Comparison of ENCODE assay signal across 13 mouse cellular contexts in genomic region chr16:45259663-45260062, GRCm38 (mm10). TPM values are rescaled to one million over a fixed set of nuclear protein-coding genes. Genes with fewer than 3 reads are reported as not detected.
DNase-seq lines count a peak whose midpoint lies in the region; ATAC-seq and TF ChIP-seq lines count a peak whose summit lies in the region.
"Had no signal": no experiment of that assay in that cellular context is flagged by ENCODE, and none has a peak within 500 bp of the region (broad histone marks: within the 10 kb centered on the region; RNA-seq: fewer than 3 reads in every experiment).

No protein-coding gene starts in this region.

- no peaks in the 10 kb centered on the region for H3K27me3 ChIP-seq in heart, adult 2 months (ENCODE audit: control insufficient read depth, insufficient read depth, low read length)
- no peaks in the 10 kb centered on the region for H3K27me3 ChIP-seq in liver, postnatal 0 days (ENCODE audit: insufficient read depth, low read length)
- H3K27me3 ChIP-seq in forebrain, embryonic 11.5 days (ENCODE audit: control insufficient read depth, insufficient read depth, low read length): no peaks in the 10 kb centered on the region
- H3K27me3 ChIP-seq: embryonic facial prominence, embryonic 15.5 days had no signal

- intact Hi-C loops in heart, adult 2 months (cut with DNase I): loop anchor here (5.0 kb wide), 2 partner anchors 62 to 88 kb away; no protein-coding TSS in a partner anchor

- no peaks in the 10 kb centered on the region for H3K79me2 ChIP-seq in heart, adult 2 months (replicated peaks; ENCODE audit: control insufficient read depth, insufficient read depth, low read length)

- no peak for TF ChIP-seq EP300 in heart, adult 2 months (IDR thresholded peaks at IDR 0.05; ENCODE audit: insufficient read depth, low read depth, low read length)
- TF ChIP-seq EP300 in liver, postnatal 0 days (IDR thresholded peaks at IDR 0.05; ENCODE audit: low read depth): no peak

- H3K4me2 ChIP-seq in liver, postnatal 0 days (ENCODE audit: low read depth, low read length): no peak overlapping the region
- H3K4me2 ChIP-seq in forebrain, embryonic 11.5 days (ENCODE audit: low read depth, low read length, severe bottlenecking): no peak overlapping the region
- H3K4me2 ChIP-seq: embryonic facial prominence, embryonic 15.5 days; hindbrain, embryonic 14.5 days had no signal

- 89% methylated on average over 2 of the region's 2 CpGs for WGBS in heart, adult 2 months
- WGBS in liver, postnatal 0 days (ENCODE audit: insufficient replicate concordance): 83% methylated on average over 2 of the region's 2 CpGs
- WGBS in forebrain, embryonic 11.5 days: 80% methylated on average over 2 of the region's 2 CpGs

- H3K36me3 ChIP-seq in heart, adult 2 months (ENCODE audit: control insufficient read depth, insufficient read depth, low read length): peaks cover 9% of the 10 kb centered on the region
- H3K36me3 ChIP-seq in liver, postnatal 0 days (replicated peaks; ENCODE audit: insufficient read depth, low read length): no peaks in the 10 kb centered on the region
- no peaks in the 10 kb centered on the region for H3K36me3 ChIP-seq in forebrain, embryonic 11.5 days (ENCODE audit: control insufficient read depth, insufficient read depth, low read length)
- H3K36me3 ChIP-seq: embryonic facial prominence, embryonic 15.5 days had no signal

- DNase-seq in heart, adult 2 months: no peak
- no peak for DNase-seq in heart, adult 11 months
- DNase-seq in A20 (ENCODE audit: low read depth, low spot score): peak; percentile 59
- peak; percentile 76 for DNase-seq in R1 (ENCODE audit: low read depth, low spot score)
- peak; percentile 18 for DNase-seq in liver, postnatal 0 days
- DNase-seq in forebrain, embryonic 11.5 days (ENCODE audit: low spot score): no peak
- DNase-seq in kidney, postnatal 14 days: no peak
- no peak for DNase-seq in gastrocnemius, adult 8-10 months (ENCODE audit: low spot score in 2 of 2)
- DNase-seq: gastrocnemius, postnatal 36 days; lung, adult 18-20 months had no signal

- ATAC-seq in liver, postnatal 0 days: no peak
- no peak for ATAC-seq in forebrain, embryonic 11.5 days (replicated peaks; ENCODE audit: low FRiP score)

- H3K9me3 ChIP-seq in liver, postnatal 0 days (ENCODE audit: low read length): no peaks in the 10 kb centered on the region
- H3K9me3 ChIP-seq in forebrain, embryonic 11.5 days (ENCODE audit: control insufficient read depth, low read length): no peaks in the 10 kb centered on the region
- H3K9me3 ChIP-seq: embryonic facial prominence, embryonic 15.5 days had no signal

- peaks cover 7% of the 10 kb centered on the region for H3K4me1 ChIP-seq in heart, adult 2 months (ENCODE audit: control insufficient read depth, insufficient read depth, low read length)
- no peaks in the 10 kb centered on the region for H3K4me1 ChIP-seq in liver, postnatal 0 days (ENCODE audit: insufficient read depth)
- H3K4me1 ChIP-seq in forebrain, embryonic 11.5 days (replicated peaks; ENCODE audit: control insufficient read depth, insufficient read depth, low read length): no peaks in the 10 kb centered on the region
- H3K4me1 ChIP-seq: embryonic facial prominence, embryonic 15.5 days had no signal

- H3K27ac ChIP-seq in heart, adult 2 months: no peak overlapping the region
- H3K27ac ChIP-seq in liver, postnatal 0 days (ENCODE audit: low read depth): no peak overlapping the region
- H3K27ac ChIP-seq in forebrain, embryonic 11.5 days (ENCODE audit: low read depth, low read length): no peak overlapping the region
- H3K27ac ChIP-seq: embryonic facial prominence, embryonic 15.5 days; hindbrain, embryonic 14.5 days had no signal

- no peak overlapping the region for H3K9ac ChIP-seq in heart, adult 2 months (ENCODE audit: low read depth, low read length)
- no peak overlapping the region for H3K9ac ChIP-seq in liver, postnatal 0 days (replicated peaks)
- H3K9ac ChIP-seq in forebrain, embryonic 11.5 days (ENCODE audit: low read length): no peak overlapping the region
- H3K9ac ChIP-seq: embryonic facial prominence, embryonic 15.5 days; hindbrain, embryonic 14.5 days had no signal

- no peak overlapping the region for H3K4me3 ChIP-seq in heart, adult 2 months
- H3K4me3 ChIP-seq in liver, postnatal 0 days (ENCODE audit: low read depth, low read length): no peak overlapping the region
- H3K4me3 ChIP-seq in forebrain, embryonic 11.5 days (ENCODE audit: low read depth, low read length): no peak overlapping the region
- H3K4me3 ChIP-seq: embryonic facial prominence, embryonic 15.5 days had no signal

- TF ChIP-seq POLR2A in heart, adult 2 months (IDR thresholded peaks at IDR 0.05; ENCODE audit: insufficient read depth, low read depth, low read length): no peak

- TF ChIP-seq CTCF in heart, adult 2 months (IDR thresholded peaks at IDR 0.05): peak; percentile 38; the same call in 1 of the 2 replicates
- peak; percentile 36 for TF ChIP-seq CTCF in liver, postnatal 0 days (IDR thresholded peaks at IDR 0.05; ENCODE audit: low read depth)

RNA-seq across cellular contexts. Expression of gene Btla, which starts 35.5 kb away (rescaled TPM):
- total RNA-seq in heart, adult 2 months (2021): under 1 TPM; 0.44 to 0.86 TPM
- polyA plus RNA-seq in heart, adult 2 months (2012; rRNA removed): 0.67 and 0.74 TPM in 2 replicates
- 0.62 and 0.87 TPM in 2 replicates for polyA plus RNA-seq in liver, postnatal 0 days (2015; fragmentation: Nextera tagmentation; extraction: Ambion mirVana)
- polyA plus RNA-seq in forebrain, embryonic 11.5 days (2014; fragmentation: Nextera tagmentation; extraction: Ambion mirVana): 0.24 and 0.27 TPM in 2 replicates
- under 1 TPM in 3 of 4 experiments, not detected in 1; 0.19 to 0.64 (median 0.36) TPM for total RNA-seq in gastrocnemius, adult 8-10 months (2022)
- total RNA-seq: midbrain, postnatal 0 days had no signal
- polyA plus RNA-seq: hindbrain, embryonic 14.5 days had no signal

Comparison
In these comparisons a context has a peak if more than half of its experiments do, and no peak if none do; other contexts are left out.
1. DNase-seq: peak in A20 (single experiment), R1 (single experiment) and liver, postnatal 0 days (single experiment); none in heart, adult 2 months (0 of 2), heart, adult 11 months (single experiment), forebrain, embryonic 11.5 days (single experiment), kidney, postnatal 14 days (single experiment) and gastrocnemius, adult 8-10 months (0 of 2).